Mouse (Mus musculus) stomach, embryonic 15.5 days (tissue): Measurements from ENCODE around the gene Smarcd3. TPM values are rescaled to one million over a fixed set of nuclear protein-coding genes. Genes with fewer than 3 reads are reported as not detected.
A peak's percentile ranks its signal among the peaks of the same experiment; 100 is the strongest.

ENCODE experiments used
- ATAC-seq: fragments of 200-750 bp; cut with Nextera tagmentation; 2 replicates; pipeline ENCODE4 v1.8.0; 2017; ENCODE audit warnings: low read depth, moderate number of reproducible peaks, moderate TSS enrichment; ENCODE audit not compliant: insufficient read depth, low FRiP score
- H3K27ac ChIP-seq: fragments of 300-500 bp; sonication (generic); 2 replicates; pipeline ENCODE4 v1.5.1; 2015; ENCODE audit warnings: mild to moderate bottlenecking, inconsistent platforms
- H3K27me3 ChIP-seq: fragments of 300-500 bp; sonication (generic); replicated peaks from 2 replicates; pipeline ENCODE4 v1.6.1; 2015; ENCODE audit warnings: inconsistent platforms
- H3K36me3 ChIP-seq: fragments of 300-500 bp; sonication (generic); 2 replicates; pipeline ENCODE4 v1.6.1; 2015; ENCODE audit warnings: inconsistent platforms
- H3K4me1 ChIP-seq: fragments of 300-500 bp; sonication (generic); 2 replicates; pipeline ENCODE4 v1.6.1; 2015; ENCODE audit warnings: inconsistent platforms
- H3K4me2 ChIP-seq: fragments of 300-500 bp; sonication (generic); 2 replicates; pipeline ENCODE4 v1.6.1; 2015; ENCODE audit warnings: mild to moderate bottlenecking, inconsistent platforms
- H3K4me3 ChIP-seq: fragments of 300-500 bp; sonication (generic); replicated peaks from 2 replicates; pipeline ENCODE4 v1.5.1; 2015; ENCODE audit warnings: inconsistent platforms
- H3K9ac ChIP-seq: fragments of 300-500 bp; sonication (generic); 2 replicates; pipeline ENCODE4 v1.6.1; 2015; ENCODE audit warnings: inconsistent platforms
- H3K9me3 ChIP-seq: fragments of 300-500 bp; sonication (generic); 2 replicates; pipeline ENCODE4 v1.6.1; 2016; ENCODE audit warnings: inconsistent platforms
- WGBS: fragments of 180-500 bp; shearing (Covaris S2); methylation state at CpG from one replicate; pipeline ENCODE4 v1.1.7; 2015; 5-methylcytosine and 5-hydroxymethylcytosine counted together
- polyA plus RNA-seq: library from polyadenylated mRNA; unstranded; fragments of >200 nt; fragmentation: Nextera tagmentation; extraction: Ambion mirVana; gene quantifications from 2 replicates; pipeline ENCODE4 v1.2.1, GENCODE M21; 2015

The Smarcd3 gene
- polyA plus RNA-seq, 1 experiment from 2014 or later, result 22.2 TPM

GRCm38 (mm10) chr5:24594346-24594745 is 29.9 kb downstream of the Smarcd3 start:
- 81% methylated on average over 5 of the region's 5 CpGs for WGBS

DNA sequence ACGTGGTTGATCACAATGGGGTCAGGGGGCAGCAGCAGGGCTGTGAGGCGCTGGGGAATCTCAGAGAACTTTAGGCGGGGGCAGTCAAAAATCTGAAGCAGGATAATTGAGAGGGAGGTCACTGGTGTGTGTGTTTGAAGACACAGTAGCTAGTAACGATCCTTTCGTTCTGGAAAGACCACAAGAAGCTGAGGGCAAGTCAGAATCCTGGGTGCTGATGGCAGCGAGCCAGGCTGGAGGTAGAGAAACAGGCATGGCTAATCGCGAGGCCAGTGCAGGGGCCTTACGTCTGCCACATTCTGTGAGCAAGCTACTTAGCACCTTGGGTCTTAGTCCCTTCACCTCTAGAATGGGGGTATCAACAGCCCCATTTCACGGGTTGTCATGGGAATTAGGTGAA is 30.3 kb downstream of the Smarcd3 start:
- Histone ChIP-seq H3K9ac (no peak overlapping the region), H3K9me3 (no peaks in the 10 kb centered on the region), H3K36me3 (peaks cover 32% of the 10 kb centered on the region), H3K4me1 (peaks cover 33% of the 10 kb centered on the region), H3K4me2 (no peak overlapping the region), H3K27ac (no peak overlapping the region), H3K27me3 (no peaks in the 10 kb centered on the region), H3K4me3 (no peak overlapping the region)
- no peak for ATAC-seq
- WGBS, result 68% methylated on average over 10 of the region's 10 CpGs

More at GRCm38 (mm10) chr5:24594346-24594745, 29.9 kb downstream of the Smarcd3 start:
- peaks cover 28% of the 10 kb centered on the region for H3K36me3 ChIP-seq
- no peak overlapping the region for H3K9ac ChIP-seq
- no peak overlapping the region for H3K4me3 ChIP-seq
- no peak for ATAC-seq
- H3K4me2 ChIP-seq, result no peak overlapping the region
- no peaks in the 10 kb centered on the region for H3K9me3 ChIP-seq
- no peaks in the 10 kb centered on the region for H3K27me3 ChIP-seq
- no peak overlapping the region for H3K27ac ChIP-seq
- H3K4me1 ChIP-seq, result peaks cover 36% of the 10 kb centered on the region

DNA sequence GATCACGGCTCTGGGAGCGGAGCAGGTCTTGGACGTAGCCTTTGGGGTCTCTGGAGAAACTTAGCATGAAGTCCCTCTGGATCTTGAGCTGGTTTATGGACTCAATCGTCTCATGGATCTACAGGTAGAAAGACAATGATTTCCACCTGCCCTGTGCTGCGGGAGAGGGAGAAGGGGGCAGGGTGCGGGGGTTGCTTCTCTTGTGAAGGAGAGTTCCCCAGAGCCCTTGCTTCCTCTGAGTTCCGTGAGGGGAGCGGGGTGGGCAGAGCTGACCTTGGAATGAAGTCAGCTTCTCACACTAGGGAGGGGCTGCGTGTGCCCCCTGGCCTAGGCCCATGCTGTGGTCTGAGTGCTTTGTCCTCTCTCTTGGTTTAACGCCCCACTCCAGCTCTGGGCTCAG is 31.0 kb downstream of the Smarcd3 start:
- Histone ChIP-seq H3K4me3 (no peak overlapping the region), H3K4me1 (peaks cover 26% of the 10 kb centered on the region), H3K4me2 (no peak overlapping the region), H3K27me3 (no peaks in the 10 kb centered on the region), H3K27ac (no peak overlapping the region), H3K9me3 (no peaks in the 10 kb centered on the region), H3K9ac (no peak overlapping the region), H3K36me3 (peaks cover 38% of the 10 kb centered on the region)
- no peak for ATAC-seq
- 84% methylated on average over 10 of the region's 10 CpGs for WGBS

DNA sequence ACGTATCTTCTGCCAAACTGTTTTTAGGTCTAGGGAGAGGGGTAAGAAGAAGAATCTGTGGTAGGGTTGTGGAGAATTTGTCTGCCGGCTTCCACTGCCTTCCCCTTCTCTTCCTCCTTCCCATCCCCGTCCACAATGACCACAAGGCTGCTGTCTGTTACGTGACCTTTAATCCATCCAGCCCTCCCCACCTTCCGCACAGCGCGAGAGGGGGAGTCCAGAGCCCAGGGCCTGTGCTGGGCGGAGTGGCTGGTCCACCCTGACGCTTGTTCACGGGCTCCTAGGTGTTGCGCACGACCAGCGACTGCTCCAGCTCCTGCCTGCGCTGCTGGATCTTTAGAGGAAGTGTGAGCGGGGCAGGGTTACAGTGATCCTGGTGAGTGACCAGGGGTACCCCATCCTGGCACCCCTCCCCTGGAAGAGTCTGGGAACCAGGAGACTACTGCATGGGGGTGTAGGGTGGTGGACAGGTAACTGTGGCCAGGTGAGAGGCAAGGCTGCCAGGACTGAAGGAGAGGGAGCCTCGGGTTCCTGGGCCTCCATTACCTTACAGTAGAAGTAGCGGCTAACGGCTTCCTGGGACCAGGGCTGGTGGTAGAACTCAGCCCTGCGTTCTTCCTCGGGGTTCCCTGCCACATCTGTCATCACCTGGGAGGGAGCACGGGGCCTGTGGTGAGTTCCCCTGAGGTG is 31.6 kb downstream of the Smarcd3 start:
- H3K4me2 ChIP-seq, result no peak overlapping the region
- H3K27ac ChIP-seq, result no peak overlapping the region
- peaks cover 40% of the 10 kb centered on the region for H3K36me3 ChIP-seq
- H3K27me3 ChIP-seq, result no peaks in the 10 kb centered on the region
- no peak overlapping the region for H3K4me3 ChIP-seq
- 67% methylated on average over 21 of the region's 21 CpGs for WGBS
- H3K9ac ChIP-seq, result no peak overlapping the region
- no peak for ATAC-seq
- peaks cover 26% of the 10 kb centered on the region for H3K4me1 ChIP-seq
- H3K9me3 ChIP-seq, result no peaks in the 10 kb centered on the region

DNA sequence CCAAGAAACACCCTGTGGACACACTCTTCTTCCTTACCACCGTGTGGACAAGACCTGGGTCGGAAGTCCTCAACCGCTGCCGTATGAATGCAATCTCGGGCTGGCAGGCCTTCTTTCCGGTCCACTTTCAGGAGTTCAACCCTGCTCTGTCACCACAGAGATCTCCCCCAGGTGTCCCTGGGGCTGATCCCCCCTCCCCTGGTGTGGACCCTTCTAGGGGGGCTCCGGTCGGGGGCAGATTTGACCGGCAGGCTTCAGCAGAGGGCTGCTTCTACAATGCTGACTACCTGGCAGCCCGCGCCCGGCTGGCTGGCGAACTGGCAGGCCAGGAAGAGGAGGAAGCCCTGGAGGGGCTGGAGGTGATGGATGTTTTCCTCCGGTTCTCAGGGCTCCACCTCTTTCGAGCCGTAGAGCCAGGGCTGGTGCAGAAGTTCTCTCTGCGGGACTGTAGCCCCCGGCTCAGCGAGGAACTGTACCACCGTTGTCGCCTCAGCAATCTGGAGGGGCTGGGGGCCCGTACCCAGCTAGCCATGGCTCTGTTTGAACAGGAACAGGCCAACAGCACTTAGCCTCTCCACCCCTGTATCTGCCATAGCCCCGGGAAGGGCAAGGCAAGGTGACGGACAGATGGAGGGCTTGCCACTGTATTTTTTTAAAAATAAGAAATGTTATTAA is 32.3 kb downstream of the Smarcd3 start:
- no peak for ATAC-seq
- Histone ChIP-seq H3K4me1 (peaks cover 29% of the 10 kb centered on the region), H3K9ac (no peak overlapping the region), H3K27ac (no peak overlapping the region), H3K9me3 (no peaks in the 10 kb centered on the region), H3K4me2 (peak overlapping the region; percentile 31; the same call in 1 of the 2 replicates), H3K4me3 (no peak overlapping the region), H3K27me3 (no peaks in the 10 kb centered on the region), H3K36me3 (peaks cover 40% of the 10 kb centered on the region)
- 53% methylated on average over 24 of the region's 24 CpGs for WGBS

DNA sequence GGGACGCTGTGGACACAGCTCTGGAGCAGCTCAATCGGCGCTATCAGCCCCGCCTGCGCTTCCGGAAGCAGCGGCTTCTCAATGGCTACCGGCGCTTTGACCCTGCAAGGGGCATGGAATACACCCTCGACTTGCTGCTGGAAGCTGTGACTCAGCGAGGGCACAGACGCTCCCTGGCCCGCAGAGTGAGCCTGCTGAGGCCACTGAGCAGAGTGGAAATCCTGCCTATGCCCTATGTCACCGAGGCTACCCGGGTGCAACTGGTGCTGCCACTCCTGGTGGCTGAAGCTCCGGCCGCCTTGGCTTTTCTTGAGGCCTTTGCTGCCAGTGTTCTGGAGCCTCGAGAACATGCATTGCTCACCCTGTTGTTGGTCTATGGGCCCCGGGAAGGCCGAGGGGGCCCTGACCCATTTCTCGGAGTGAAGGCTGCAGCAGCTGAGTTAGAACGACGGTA is 32.9 kb downstream of the Smarcd3 start:
- Histone ChIP-seq H3K9me3 (no peaks in the 10 kb centered on the region), H3K4me1 (peaks cover 26% of the 10 kb centered on the region), H3K27me3 (no peaks in the 10 kb centered on the region), H3K4me3 (no peak overlapping the region; the same call in 1 of the 2 replicates), H3K36me3 (peaks cover 40% of the 10 kb centered on the region), H3K27ac (no peak overlapping the region), H3K9ac (0 out of 2 replicates have a peak overlapping the region, but pooled peaks have one; percentile 10), H3K4me2 (peak overlapping the region; percentile 31)
- ATAC-seq, result no peak
- 37% methylated on average over 23 of the region's 23 CpGs for WGBS

- Histone ChIP-seq H3K4me2 (no peak overlapping the region), H3K4me3 (no peak overlapping the region), H3K36me3 (peaks cover 39% of the 10 kb centered on the region), H3K4me1 (peaks cover 27% of the 10 kb centered on the region), H3K27me3 (no peaks in the 10 kb centered on the region), H3K9ac (no peak overlapping the region), H3K9me3 (no peaks in the 10 kb centered on the region), H3K27ac (no peak overlapping the region)
- no peak for ATAC-seq
- WGBS, result 90% methylated on average over 20 of the region's 20 CpGs
Measured at GRCm38 (mm10) chr5:24589511-24590500, 34.4 kb downstream of the Smarcd3 start.

DNA sequence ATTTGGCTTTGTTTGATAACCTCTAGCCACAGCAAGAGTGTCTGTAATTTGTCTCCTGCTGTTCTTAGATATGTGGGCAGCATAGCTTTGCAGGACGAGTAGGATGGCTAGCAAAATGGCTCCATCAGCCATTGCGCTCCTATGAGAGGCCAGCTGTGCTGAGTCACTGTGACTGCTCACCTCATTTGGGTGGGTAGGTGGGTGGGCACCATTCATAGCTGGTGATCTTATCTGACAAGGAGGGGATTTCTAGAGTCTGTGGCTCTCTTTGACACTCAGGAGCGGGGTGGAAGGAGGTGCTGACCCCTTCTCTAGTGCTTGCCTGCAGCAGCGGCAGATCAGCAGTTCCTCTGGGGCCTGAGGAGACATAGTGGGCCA is 37.0 kb downstream of the Smarcd3 start:
- peaks cover 20% of the 10 kb centered on the region for H3K36me3 ChIP-seq
- H3K4me2 ChIP-seq, result peak overlapping the region; percentile 81
- 21% methylated on average over 4 of the region's 4 CpGs for WGBS
- H3K27ac ChIP-seq, result no peak overlapping the region
- peak overlapping the region; percentile 80 for H3K4me3 ChIP-seq
- H3K9me3 ChIP-seq, result no peaks in the 10 kb centered on the region
- ATAC-seq, result no peak
- no peaks in the 10 kb centered on the region for H3K27me3 ChIP-seq
- H3K4me1 ChIP-seq, result peaks cover 27% of the 10 kb centered on the region
- peak overlapping the region; percentile 63 for H3K9ac ChIP-seq

GRCm38 (mm10) chr5:24586547-24587199 is 37.5 kb downstream of the Smarcd3 start, which contains the start of gene Chpf2:
Gene Chpf2 (plus strand): TSS chr5:24586741.
- H3K36me3 ChIP-seq, result peaks cover 15% of the 10 kb centered on the region; the same call in 1 of the 2 replicates
- 0% methylated on average over 43 of the region's 43 CpGs for WGBS
- ATAC-seq, result peak; percentile 85
- peak within 1 kb of the TSS; percentile 70; the same call in 1 of the 2 replicates for H3K27ac ChIP-seq
- peak within 1 kb of the TSS; percentile 81 for H3K4me2 ChIP-seq
- H3K4me1 ChIP-seq, result peaks cover 24% of the 10 kb centered on the region
- H3K4me3 ChIP-seq, result peak within 1 kb of the TSS; percentile 80
- no peaks in the 10 kb centered on the region for H3K27me3 ChIP-seq
- H3K9ac ChIP-seq, result peak within 1 kb of the TSS; percentile 63
- no peaks in the 10 kb centered on the region for H3K9me3 ChIP-seq

DNA sequence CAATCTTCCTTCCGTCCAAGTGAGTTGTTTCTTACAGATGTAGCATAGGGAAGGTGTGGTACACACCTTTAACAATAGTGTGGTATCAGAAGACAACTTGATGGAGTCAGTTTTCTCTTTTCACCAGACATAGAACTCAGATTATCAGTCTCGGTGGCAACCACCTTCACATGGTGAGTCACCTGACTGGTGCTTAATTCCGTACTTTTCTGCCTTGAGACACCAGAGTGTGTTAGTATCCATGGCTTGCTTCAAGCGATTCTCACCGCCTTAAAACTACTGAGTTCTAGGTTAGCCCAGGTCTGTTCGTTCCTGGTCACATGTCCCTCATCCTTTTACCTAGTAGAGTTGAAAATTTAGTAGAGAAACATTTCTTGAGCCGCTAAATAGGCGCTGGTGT is 38.1 kb downstream of the Smarcd3 start:
- no peaks in the 10 kb centered on the region for H3K27me3 ChIP-seq
- H3K4me1 ChIP-seq, result peaks cover 19% of the 10 kb centered on the region
- no peak overlapping the region for H3K27ac ChIP-seq
- H3K4me3 ChIP-seq, result peak overlapping the region; percentile 80
- WGBS, result 11% methylated on average over 8 of the region's 8 CpGs
- H3K4me2 ChIP-seq, result peak overlapping the region; percentile 81
- peaks cover 15% of the 10 kb centered on the region; the same call in 1 of the 2 replicates for H3K36me3 ChIP-seq
- H3K9ac ChIP-seq, result peak overlapping the region; percentile 52; the same call in 1 of the 2 replicates
- no peaks in the 10 kb centered on the region for H3K9me3 ChIP-seq
- ATAC-seq, result no peak
